Mouse (Mus musculus): ENCODE measurements around the gene Ggct.

The Ggct gene

GRCm38 (mm10) chr6:54992734-54993260 lies at the start of gene Ggct:
Ggct (minus strand) TSS chr6:54992950.
- DNase-seq (ENCODE audit: low spot score in 2 of 2): peak; percentile 87 to 88

GRCm38 (mm10) chr6:55040031-55040430 lies 47.3 kb upstream of the Ggct start:
- DNase-seq (ENCODE audit: low spot score in 2 of 2): no peak

DNA sequence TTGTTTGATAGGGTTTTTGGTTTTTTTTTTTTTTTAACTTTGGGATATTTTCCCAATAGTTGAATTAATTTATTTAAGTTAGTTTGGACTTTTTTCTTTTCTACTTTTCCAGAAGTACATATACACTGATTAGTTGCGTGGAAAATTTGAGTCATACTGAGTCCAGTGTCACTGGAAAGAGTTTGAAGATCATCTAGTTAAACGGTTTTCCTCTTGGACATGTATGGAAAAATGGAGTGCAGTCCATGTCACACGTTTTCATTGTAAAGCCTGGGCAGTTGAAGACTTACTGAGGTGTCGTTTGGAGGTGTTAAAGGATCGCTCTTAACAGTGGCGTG lies 46.7 kb upstream of the Ggct start:
- DNase-seq (ENCODE audit: low spot score in 2 of 2): no peak

- DNase-seq (ENCODE audit: low spot score in 2 of 2): no peak
Measured at GRCm38 (mm10) chr6:55038671-55039445, 46.1 kb upstream of the Ggct start.

- peak; percentile 82 to 88 for DNase-seq (ENCODE audit: low spot score in 2 of 2)
Measured at GRCm38 (mm10) chr6:55037799-55038670, 45.3 kb upstream of the Ggct start, which contains the start of gene Gars. Gars (plus strand) TSS chr6:55038007.

DNA sequence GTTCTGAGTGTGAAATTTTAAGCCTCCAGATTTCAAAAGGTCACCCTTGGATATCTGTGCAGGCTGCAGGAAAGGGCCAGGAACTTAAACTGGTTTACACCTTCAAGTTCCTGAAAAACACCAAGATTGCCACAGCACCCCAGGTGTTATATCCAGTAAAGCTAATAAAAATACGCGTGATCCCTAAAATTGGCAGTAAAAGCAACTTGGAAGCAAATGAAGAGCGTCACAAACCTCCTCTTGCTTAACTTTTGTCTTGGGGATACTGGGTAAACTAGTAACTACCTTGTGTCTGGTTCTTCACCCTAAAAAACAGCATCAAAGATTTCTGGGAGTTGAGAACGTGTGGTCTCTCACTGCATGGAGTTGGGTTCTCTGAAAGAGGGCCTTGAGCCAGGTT lies 44.0 kb upstream of the Ggct start:
- no peak for DNase-seq (ENCODE audit: low spot score in 2 of 2)

GRCm38 (mm10) chr6:55027642-55028041 lies 34.9 kb upstream of the Ggct start:
- DNase-seq (ENCODE audit: low spot score in 2 of 2): no peak

- no peak for DNase-seq (ENCODE audit: low spot score in 2 of 2)
Measured at GRCm38 (mm10) chr6:55021806-55022205, 29.1 kb upstream of the Ggct start.

GRCm38 (mm10) chr6:55018417-55018816 lies 25.7 kb upstream of the Ggct start:
- no peak for DNase-seq (ENCODE audit: low spot score in 2 of 2)

DNA sequence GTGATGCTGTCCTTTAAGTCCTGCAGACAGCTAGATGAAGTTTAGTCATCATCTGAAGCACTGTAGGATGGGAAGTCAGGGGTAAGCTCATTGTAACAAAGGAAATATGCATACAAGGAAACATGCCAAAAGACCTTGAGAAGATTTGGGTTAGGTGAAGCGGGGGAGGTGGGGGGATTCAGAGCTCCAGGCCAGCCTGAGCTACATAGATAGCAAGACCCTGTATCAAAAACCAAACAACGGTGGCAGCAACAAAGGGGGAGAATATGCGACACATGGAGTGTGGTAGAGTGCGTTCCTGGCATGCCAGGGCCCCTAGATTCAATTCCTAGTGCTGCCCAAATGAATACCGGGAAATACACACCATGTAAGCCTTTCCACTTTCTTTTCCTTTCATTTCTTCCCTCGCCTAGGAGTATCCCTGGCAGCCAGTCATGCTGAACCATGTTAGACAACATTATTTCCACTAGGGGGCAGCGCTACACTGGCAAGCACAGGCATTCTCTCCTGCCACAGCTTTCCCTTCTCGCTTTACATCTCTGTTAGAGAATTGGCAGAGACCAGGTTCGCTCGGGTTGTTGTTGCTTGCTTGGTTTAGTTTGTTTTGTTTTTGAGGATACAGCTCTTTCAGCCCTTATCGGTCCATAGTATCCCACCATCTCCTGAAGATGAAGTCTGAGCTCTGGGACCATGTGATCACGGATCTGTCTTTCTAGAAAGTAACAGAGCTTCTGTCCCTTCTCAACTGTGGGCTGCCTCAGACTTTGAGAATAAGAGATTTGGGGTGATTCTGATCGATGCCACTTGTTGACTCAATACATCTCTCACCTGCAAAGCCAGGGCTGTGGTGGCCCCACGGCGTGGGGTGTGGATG lies 24.2 kb upstream of the Ggct start:
- peak in 1 of 2 experiments; percentile 73 for DNase-seq (ENCODE audit: low spot score in 2 of 2)

- DNase-seq (ENCODE audit: low spot score in 2 of 2): peak; percentile 26 to 42
Measured at GRCm38 (mm10) chr6:55016236-55016635, 23.5 kb upstream of the Ggct start.

- DNase-seq (ENCODE audit: low spot score in 2 of 2): no peak
Measured at GRCm38 (mm10) chr6:55014184-55014583, 21.4 kb upstream of the Ggct start.

DNA sequence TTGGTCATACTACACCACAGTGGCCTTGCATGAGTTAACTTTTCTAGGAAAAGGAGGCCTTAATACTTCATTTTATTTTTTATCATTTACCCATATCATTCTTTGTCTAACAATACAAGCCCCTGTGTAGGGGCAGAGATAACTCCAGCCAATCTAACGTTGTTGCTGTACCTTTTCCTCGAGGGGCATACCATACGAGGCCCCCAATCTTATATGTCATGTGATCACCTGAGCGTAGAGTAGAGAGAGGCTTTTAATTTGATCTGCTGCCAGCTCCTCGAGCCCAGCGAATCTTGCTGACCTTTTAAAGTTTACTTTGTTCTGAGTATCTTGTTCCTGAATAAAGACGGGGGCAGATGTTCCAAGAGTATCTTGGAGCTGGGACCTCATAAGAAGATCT lies 19.8 kb upstream of the Ggct start:
- no peak for DNase-seq (ENCODE audit: low spot score in 2 of 2)

DNA sequence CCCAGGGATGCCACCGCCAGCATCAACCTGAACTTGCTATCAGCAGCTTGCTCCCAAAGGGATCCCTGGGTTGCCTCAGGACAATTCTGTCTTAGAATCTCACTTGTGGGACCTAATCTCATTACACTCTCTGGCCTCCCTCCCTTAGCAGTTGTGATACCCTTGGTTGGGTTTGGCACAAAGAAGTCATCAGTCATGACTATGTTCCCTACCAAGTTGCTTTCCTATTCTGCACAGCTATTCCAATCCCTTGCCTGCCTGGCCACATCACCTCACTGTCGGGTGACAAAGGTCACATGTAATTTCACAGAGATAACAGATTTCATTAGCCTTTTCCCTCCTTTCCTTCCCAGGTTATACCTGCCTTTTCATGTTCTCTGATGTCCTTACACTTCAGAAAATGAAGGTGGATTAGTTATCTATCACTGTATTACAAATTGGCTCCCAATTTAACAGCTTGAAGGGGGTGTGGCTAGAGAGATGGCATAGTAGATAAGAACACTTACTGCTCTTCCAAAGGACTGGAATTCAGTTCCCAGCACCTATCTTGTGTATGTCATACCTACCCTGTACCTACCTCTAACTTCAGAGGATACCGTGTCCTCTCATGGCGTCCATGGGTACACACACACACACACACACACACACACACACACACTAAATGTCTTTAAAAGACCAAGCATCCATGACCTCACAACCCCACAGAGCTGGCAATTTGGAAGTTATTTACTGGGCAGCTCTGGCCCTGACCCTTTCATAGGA lies 17.8 kb upstream of the Ggct start:
- DNase-seq (ENCODE audit: low spot score in 2 of 2): no peak

DNA sequence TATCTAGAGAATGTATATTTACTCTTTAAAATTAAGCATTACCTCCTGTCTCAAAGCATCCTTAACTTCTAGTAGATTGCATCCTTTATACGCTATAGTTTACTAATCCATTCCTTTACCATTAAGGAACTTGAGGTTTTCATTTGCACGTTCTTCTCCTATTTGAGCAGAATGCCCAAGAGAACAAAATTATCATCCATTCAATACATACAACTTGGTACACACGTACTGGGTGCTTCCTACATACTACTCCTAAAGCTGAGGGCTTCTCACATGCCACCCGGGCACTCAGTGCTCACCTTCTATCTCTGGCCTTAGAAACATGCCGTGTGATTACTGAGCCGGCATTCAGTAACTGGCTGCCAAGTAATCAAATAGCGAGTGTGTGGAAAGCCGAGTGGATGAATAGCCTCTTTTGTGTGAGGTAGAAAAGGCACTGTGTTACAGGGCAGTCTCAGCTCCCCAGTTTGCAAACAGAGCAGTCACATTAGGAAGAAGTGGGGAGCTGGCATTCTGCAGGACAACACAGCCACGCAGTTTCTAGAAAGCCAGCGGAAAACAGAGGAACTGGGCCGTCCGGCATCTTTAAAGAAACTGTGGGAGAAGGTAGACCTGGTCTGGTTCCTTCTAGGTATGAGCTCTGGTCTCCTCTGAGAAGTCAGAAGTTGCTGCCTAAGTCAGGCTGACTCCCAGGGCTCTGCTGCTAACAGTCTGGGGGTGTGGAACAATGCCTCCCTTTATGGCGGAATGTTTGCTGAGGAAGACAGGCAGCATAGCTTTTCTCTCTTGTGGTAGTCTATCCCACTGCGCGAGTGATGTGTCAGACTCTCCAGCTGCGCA lies 16.9 kb upstream of the Ggct start:
- DNase-seq (ENCODE audit: low spot score in 2 of 2): no peak

GRCm38 (mm10) chr6:55008401-55008800 lies 15.7 kb upstream of the Ggct start:
- DNase-seq (ENCODE audit: low spot score in 2 of 2): no peak

DNA sequence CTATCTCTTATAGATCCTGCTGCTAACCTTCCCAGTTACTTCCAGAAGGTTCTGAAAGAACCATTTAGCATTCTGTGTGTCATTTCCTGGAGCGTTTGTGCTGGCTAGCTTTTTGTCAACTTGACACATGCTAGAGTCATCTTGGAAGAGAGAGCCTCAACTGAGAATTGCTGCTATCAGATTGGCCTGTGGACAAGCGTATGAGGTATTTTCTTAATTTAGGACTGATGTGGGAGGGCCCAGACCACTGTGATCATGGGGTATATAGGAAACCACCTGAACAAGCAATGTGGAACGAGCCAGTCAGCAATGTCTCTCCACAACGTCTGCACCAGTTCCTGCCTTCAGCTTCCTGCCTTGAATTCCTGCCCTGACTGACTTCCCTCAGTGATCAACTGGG lies 10.8 kb upstream of the Ggct start:
- DNase-seq (ENCODE audit: low spot score in 2 of 2): no peak

DNA sequence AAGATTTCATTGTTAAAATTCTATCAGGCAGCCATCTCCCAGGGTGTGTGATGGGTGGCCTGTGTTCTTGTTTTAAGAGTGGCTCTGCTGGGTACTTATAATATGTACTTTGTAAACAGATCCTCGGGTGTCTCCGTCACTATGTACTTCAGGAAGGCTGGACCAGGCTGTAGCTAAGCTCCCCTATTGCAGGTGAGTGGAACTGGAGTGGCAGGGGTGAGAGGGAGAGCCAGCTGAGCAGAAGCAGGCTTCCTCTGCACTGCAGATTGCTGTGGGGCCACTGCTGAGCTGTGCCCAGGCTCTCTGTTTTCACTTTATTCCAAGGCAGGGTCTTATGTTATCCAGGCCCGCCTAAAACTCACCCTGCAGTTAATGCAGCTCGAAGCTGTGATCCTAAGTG lies 9.7 kb upstream of the Ggct start:
- no peak for DNase-seq (ENCODE audit: low spot score in 2 of 2)

DNA sequence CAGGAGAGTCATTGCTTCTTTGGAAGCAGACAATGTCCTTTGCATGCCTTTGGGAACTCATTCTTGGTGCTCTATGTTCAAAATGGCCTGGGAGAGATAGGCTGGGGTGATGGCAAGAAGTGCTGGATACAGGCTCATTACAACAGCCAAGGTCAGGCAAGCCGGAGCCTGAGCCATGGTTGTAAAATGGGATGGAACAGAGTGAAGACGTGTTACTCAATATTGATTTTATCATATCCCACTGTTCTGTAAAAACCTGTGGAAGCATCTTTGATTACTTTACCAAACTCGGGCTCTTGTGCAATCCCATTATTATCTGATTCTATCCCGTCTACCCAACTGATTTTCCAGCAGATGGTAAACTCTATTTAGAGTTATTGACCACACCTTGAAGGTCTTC lies 8.6 kb upstream of the Ggct start:
- DNase-seq (ENCODE audit: low spot score in 2 of 2): no peak

GRCm38 (mm10) chr6:54997726-54998125 lies 5.0 kb upstream of the Ggct start:
- DNase-seq (ENCODE audit: low spot score in 2 of 2): no peak

Measured in thymus, postnatal 10 days (tissue).